Mouse (Mus musculus) megakaryocyte, embryonic 14.5 days (primary cell): ENCODE data around the gene Ncoa6.

ENCODE experiments used
- FLI1 ChIP-seq: IDR thresholded peaks from 2 replicates; pipeline ENCODE4 v1.6.1; 2012; ENCODE audit warnings: low read length, inconsistent platforms, mixed read lengths
- GATA1 ChIP-seq: IDR thresholded peaks from 3 replicates; pipeline ENCODE4 v1.6.1; 2012; ENCODE audit warnings: mixed read lengths, low read length, inconsistent platforms, borderline replicate concordance

- TF ChIP-seq GATA1, result no peak
- no peak for TF ChIP-seq FLI1
Observed at GRCm38 (mm10) chr2:155472671-155473569, 774 bp downstream of the Ncoa6 start.
